Mouse (Mus musculus) liver, adult 2 months (tissue): Measurements from ENCODE around the gene Rbm20.

Experiments
- CTCF ChIP-seq: fragments of 200-500 bp; IDR thresholded peaks from 2 replicates; pipeline ENCODE4 v1.5.1; 2011; ENCODE audit warnings: low read depth, low read length, control low read depth
- POLR2A ChIP-seq: fragments of 200-500 bp; IDR thresholded peaks from 2 replicates; pipeline ENCODE4 v1.6.1; 2011; ENCODE audit warnings: low read length, control low read depth; ENCODE audit not compliant: insufficient read depth; ENCODE audit errors: extremely low read depth

- TF ChIP-seq CTCF (no peak), POLR2A (no peak)
Observed at GRCm38 (mm10) chr19:53869427-53870385, 192.6 kb downstream of the Rbm20 start.
